Mouse (Mus musculus) neural tube, embryonic 10.5 days (tissue): ENCODE results near the gene Ecm1.

Experiments used
- DNase-seq: peaks from one replicate; pipeline ENCODE4 v3.0.0-alpha.2; 2017; ENCODE audit warnings: low spot score; ENCODE audit errors: extremely low spot score

Gene Ecm1

GRCm38 (mm10) chr3:95739353-95740104 lies at the start of gene Ecm1:
Gene Ecm1 (minus strand): TSS chr3:95739569.
- DNase-seq: no peak

DNA sequence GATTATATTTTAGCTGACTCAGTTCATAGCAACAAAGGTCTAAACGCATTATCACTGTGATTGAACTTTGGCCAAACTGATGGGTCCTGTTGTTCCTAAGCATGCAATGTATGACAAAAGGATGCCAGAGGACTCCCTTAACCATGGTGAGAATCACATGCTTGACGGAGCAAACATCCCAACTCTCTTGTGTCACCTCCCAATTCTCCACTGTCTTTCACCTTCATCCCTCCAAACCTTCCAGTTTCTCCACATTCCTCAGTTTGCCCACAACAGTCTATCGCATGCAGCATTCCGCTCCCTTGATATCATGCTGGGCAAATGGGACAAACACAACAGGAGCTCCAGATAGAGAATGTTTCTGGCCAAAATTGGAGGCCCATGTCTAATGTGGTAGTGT lies 46.1 kb upstream of the Ecm1 start:
- no peak for DNase-seq

- no peak for DNase-seq
These were observed 32.6 kb upstream of the Ecm1 start for GRCm38 (mm10) chr3:95771985-95772384.

DNA sequence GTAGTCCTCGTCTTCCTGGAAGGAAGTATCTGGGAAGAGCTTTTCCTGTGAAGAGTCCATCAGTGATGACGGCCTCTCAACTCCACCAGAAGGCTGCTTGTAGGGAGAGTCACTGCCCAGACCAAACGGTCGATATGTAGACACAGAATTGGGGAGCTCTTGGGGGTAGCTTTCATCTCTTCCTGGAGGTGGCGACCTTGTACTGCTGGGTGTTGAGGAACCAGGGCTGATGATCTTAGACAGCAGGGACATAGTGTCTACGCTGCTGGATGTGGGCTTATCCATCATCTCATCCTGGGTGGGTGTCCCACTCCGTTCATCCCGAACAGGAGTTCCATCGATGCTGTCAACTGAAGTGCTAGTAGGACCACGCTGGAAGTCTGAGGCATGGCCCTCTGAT lies 26.2 kb upstream of the Ecm1 start:
- no peak for DNase-seq

DNA sequence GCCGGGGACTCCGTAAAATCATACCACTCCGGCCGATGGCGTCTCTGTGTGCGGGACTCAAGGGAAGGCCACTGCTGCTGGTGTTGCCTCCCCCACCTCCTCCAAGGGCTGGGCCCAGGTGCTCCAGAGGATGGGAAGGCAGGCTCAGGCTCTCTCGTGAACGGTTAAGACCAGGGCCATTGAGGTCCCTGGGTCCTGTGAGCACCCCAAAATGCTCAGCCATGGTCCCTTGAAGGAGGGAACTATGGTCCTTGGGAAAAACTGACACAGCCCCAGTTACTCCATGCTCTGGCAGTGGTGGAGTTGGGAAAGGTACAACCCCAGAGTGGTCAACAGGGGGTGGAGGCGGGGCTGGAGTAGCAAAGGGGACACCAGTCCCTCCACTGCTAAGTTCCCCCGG lies 24.4 kb upstream of the Ecm1 start:
- no peak for DNase-seq

- no peak for DNase-seq
These were observed 23.6 kb upstream of the Ecm1 start for GRCm38 (mm10) chr3:95762961-95763360.

- no peak for DNase-seq
These were observed 22.4 kb upstream of the Ecm1 start for GRCm38 (mm10) chr3:95761771-95762170.

- no peak for DNase-seq
These were observed 21.3 kb upstream of the Ecm1 start for GRCm38 (mm10) chr3:95760656-95761055.

DNA sequence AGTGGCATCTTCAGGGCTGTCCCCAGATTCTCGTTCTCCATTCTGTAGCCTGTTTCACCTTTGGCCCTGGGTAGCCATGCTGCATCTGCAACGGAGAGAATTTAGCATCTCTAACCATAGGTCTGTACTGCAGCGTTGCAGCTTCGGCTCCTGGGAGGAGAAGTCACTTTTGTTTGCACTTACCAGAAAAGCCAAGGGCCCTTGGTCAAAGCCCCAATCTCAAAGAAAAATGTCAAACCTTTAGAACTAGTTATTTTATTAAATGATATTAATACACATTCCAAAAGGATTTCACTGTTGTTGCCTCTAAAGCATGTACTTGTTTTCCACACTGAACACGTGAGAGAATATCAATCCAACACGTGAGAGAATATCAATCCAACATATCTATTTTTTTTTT lies 20.7 kb upstream of the Ecm1 start, which contains the start of gene Tars2:
TSS of gene Tars2 (minus strand) at position 101 of the 400 bp plus-strand sequence.
- no peak for DNase-seq

- DNase-seq: no peak
These were observed 19.3 kb upstream of the Ecm1 start for GRCm38 (mm10) chr3:95758467-95759218.

GRCm38 (mm10) chr3:95756808-95757207 lies 17.4 kb upstream of the Ecm1 start:
- no peak for DNase-seq

DNA sequence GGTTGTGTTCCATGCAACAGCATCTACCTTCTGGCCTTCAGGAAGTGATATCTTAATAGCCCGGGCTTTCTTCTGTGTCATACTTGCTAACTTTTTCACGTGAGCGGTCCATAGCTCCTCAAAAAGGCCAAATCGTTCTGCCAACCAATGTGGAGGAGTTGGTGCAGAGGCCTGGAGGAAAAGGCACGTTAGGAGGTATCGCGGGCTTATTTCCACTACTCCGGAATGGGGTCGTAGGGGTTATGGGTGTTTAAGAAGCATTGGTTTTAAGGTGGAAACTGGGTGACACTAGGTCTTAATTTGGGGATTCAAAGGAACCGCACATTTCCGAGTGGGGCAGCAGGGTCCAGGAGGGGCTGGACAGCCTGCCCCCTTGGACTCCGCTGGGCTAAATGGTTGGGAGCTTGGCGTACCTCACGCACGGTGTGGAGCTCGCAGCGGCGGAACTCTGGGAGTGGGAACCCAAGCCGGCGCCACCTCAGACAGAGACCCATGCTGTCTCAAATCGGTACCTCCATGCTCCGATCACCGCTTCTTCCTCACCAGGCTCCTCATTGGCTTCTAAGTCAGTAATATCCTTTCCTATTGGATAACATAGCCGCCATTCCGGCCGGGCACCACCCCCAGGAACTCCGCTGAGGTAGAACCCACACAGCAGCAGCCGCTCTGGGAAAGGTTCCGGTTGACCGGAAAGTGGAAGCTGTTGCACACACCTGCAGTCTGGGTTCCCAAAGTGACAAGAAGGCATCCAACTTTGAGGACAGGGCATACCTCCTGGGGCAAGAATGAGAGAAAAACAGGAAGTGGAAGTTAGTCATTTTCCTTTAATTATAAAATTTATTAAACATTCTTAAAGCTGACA lies 15.2 kb upstream of the Ecm1 start:
- peak; percentile 85 for DNase-seq

DNA sequence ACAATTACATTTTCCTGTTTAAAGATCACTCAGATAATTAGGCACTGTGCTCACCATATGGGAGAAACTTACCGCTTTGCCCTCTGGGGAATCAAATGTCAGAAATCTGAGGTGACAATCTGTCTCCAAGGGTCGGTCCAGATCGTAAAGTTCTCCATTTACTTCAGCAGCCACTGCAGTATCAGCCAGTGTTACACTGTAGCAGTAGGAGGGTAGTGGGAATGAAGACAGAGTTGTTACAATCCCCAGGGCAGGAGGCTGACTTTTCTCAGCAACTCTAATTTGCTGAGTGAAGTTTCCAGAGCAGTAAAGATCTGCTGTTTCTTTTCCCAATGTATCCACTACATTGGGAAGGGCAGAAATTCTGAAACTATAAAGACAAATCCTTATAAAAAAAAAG lies 13.6 kb upstream of the Ecm1 start:
- no peak for DNase-seq

DNA sequence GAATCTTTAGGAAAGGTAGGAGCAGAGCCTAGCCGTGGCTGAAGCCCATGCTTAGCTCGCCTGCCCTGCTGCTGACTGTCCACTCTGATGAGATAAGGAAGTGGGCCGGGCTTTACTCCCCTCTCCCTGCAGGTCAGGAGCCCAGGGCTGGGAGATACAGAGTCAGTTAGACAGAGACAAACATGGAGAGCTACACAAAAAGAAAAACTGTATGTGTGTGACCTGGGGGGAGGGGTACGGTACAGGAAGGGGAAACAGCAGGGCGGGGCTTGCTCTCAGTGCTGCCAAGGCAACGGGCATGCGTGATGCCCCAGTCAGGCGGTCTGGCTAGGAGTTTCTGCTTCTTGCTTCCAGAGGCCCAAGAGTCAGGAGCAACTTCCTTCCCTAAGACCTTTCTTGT lies 1.0 kb upstream of the Ecm1 start:
- DNase-seq: no peak

- DNase-seq: no peak
These were observed 4.2 kb downstream of the Ecm1 start for GRCm38 (mm10) chr3:95735071-95735670.

GRCm38 (mm10) chr3:95734092-95734702 lies 5.2 kb downstream of the Ecm1 start:
- DNase-seq: no peak

DNA sequence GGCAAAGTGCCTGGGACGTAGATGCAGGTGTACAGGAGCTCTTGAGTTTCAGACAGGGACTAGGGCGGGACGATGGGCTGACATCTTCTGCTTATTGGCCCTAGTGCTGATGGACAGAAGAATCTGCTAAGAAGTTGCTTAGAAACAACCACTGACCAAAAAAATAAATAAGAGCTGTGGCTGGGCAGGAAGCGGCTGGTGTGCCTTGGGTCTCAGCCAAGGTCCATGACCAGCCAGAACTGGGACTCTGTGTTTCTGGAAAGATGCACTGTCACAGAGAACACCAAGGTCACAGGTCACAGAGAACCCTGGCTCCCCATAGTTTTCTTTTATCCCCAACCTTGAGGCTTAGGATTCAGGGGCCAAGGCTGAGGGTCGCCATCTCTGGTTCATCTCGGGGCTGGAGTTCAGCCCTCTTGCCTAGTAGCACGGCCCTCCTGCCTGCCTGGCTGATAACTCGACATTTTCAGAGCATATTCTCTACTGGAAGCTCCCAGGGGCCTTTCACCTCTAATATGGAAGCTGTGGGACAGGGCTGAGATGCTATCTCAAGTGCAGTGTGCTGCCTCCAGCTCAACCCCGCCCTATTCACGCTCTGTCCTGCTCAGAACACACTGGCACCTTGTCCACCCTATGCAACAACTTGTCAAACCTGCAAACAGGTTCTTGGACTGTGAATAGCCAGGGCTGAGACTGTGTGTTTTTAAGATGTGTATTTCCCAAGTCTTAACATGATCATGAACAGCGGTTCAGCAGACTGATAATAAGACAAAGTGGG lies 6.4 kb downstream of the Ecm1 start:
- DNase-seq: no peak

DNA sequence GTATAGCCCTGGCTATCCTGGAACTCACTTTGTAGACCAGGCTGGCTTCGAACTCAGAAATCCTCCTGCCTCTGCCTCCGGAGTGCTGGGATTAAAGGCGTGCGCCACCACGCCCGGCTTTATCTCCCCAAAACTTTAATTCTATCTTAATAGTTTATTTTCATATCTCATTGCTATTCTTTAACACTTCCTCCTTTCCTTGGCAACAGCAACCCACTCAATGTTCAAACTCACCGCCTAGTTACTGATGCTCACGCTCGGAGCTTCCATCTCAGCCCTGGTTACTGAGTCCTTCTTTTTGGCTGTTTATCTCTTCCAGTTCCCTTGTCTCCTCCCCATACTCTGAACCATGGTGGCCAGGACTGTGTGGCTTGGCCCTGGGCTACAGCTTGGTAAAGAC lies 7.1 kb downstream of the Ecm1 start:
- DNase-seq: no peak

- DNase-seq: no peak
These were observed 7.6 kb downstream of the Ecm1 start for GRCm38 (mm10) chr3:95731802-95732201.

GRCm38 (mm10) chr3:95730431-95730830 lies 8.9 kb downstream of the Ecm1 start:
- peak; percentile 40 for DNase-seq
